Mouse (Mus musculus) cerebellum, adult 2 months (tissue): Measurements from ENCODE around the gene Hyal1.

Experiments
- CTCF ChIP-seq: fragments of 200-500 bp; IDR thresholded peaks from 2 replicates; pipeline ENCODE4 v1.5.1; 2011; ENCODE audit warnings: low read depth, mild to moderate bottlenecking, control low read depth, low read length, moderate library complexity, borderline replicate concordance; ENCODE audit not compliant: insufficient read depth
- POLR2A ChIP-seq: fragments of 200-500 bp; IDR thresholded peaks from 2 replicates; pipeline ENCODE4 v1.6.1; 2011; ENCODE audit warnings: low read length, control low read depth, borderline replicate concordance; ENCODE audit not compliant: insufficient read depth

- TF ChIP-seq CTCF = no peak
- TF ChIP-seq POLR2A = no peak
These were observed 53.8 kb downstream of the Hyal1 start for GRCm38 (mm10) chr9:107630576-107630975.
